Mouse (Mus musculus) CD4-positive, CD25-positive, alpha-beta regulatory T cell, adult 2 months (primary cell): ENCODE measurements at regions not wholly inside any gene's neighbourhood (a gene's known extent, or its start where the extent isn't known, plus 50 kb on each side); places are given as distances from the start of the nearest gene placed in this dataset.
"Not testable (repeated sequence)": the region's sequence is repeated elsewhere in the genome, so short reads cannot be mapped to it uniquely, and the experiment has no call there.

Experiments
- DNase-seq: peaks from one replicate; pipeline ENCODE4 v3.0.0-alpha.2; 2012; ENCODE audit warnings: low read depth, low spot score

DNA sequence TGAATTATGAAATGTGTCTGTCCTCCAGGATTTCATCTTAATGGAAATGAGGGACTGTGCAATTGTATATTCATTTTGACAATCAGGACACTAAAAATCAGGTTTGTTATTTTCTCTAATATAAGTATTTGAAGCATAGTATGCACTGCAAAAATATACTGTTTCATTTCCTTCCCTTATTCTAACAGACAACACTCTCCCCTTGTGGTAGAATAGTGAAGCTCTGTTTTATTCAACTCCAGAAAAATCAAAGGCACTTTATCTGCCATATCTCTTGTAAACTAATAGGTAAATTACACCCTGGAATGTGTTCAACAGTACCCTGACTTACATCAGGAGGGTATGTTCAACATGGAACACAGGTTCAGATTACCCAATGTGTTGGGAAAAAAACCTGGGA is 137.7 kb upstream of the Zfp960 start:
- no peak for DNase-seq

DNA sequence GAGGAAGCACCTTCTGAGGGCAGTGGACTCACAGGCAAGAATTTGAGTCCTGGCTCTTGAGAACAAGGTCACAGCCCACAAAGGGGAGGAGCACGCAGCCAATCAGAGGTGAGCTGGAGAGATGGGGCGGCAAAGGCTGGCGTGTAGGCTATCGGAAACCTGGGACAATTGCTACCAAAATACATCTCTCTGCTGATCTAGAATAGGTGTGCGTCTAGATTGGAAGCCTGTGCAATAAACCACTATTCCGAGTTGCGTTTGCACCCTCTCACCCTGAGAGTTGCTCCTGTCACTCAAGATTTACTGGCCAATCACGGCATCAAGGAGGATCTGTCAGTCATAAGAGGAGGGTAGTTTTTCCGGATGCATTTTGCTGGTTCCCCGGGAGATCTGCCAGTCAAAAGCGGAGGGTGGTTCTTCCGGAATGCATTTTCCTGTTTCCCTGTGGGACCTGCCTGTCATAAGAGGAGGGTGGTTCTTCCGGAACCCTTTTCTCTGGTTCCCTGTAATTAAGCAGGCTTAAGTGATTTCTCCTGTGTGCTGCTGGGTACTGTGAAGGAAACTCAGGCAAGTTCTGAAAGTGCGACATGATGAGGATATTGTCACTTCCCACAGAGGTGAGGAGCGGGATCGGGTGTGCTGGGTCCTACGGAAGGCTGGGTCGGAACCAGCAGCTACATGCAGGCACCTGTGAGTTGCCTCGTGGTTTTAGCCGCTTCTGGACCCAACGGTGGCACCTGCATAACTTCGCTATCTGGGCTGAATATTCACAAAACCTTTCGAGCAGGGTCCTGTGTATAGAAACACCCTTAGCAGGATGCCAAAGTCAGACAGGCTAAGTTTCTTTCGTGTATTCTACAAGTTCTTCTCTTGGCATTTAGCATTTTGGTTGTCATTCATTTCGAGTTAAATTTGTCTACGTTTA is 112.6 kb upstream of the Zfp960 start:
- DNase-seq, result peak; percentile 92

DNA sequence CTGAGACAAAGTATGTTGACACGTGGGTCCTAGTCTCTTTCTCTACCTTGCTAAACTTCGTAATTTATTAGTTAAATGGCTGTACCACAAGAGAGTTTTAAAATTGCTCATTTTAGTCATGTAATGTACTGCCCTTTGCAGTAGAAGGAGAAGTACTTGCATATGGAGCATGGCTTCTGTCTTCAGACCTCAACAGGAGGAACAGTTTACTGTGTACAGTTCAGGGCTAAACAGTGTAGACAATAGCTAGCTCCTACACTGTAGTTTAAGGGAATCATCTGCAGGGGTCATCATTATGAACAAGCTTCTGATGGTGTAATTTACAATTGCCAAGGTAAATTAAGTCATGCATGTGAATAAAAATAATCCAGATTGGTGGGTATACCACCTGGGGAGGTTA is 111.8 kb upstream of the Zfp960 start:
- not testable (repeated sequence) for DNase-seq

DNA sequence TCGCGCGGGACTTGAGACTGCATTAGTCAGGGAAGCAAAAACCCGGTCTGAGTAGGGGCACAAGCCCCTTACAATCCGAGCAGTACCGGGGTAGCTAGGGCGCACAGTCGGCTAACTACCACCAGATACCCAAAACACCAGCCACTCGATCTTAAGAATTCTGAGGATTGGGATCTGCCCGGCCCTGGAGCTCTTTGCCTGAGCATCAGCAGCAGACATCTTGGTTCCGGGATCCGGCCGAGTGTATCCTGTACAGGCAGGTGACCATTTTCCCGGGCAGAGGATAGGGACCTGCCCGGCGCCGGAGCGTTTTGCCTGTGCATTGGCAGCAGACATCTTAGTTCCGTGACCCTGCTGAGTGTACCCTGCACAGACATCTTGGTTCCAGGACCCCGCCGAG is 66.7 kb upstream of the Zfp960 start:
- not testable (repeated sequence) for DNase-seq

DNA sequence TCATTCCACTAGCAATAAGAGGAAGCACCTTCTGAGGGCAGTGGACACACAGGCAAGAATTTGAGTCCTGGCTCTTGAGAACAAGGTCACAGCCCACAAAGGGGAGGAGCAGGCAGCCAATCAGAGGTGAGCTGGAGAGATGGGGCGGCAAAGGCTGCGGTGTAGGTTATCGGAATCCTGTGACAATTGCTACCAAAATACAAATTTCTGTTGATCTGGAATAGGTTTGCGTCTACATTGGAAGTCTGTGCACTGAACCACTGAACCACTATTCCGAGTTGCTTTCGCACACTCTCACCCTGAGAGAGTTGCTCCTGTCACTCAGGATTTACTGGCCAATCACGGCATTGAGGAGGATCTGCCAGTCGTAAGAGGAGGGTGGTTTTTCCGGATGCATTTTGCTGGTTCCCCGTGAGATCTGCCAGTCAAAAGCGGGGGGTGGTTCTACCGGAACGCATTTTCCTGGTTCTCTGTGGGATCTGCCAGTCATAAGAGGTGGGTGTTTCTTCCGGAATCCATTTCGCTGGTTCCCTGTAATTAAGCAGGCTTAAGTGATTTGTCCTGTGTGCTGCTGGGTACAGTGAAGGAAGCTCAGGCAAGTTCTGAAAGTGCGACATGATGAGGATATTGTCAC is 59.2 kb upstream of the Zfp960 start:
- DNase-seq, result peak; percentile 90

DNA sequence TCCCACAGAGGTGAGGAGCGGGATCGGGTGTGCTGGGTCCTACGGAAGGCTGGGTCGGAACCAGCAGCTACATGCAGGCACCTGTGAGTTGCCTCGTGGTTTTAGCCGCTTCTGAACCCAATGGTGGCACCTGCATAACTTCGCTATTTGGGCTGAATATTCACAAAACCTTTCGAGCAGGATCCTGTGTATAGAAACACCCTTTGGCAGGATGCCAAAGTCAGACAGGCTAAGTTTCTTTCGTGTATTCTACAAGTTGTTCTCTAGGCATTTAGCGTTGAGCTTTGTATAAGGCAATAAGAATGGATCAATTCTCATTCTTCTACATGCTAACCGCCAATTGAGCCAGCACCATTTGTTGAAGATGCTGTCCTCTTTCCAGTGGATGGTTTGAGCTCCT is 58.6 kb upstream of the Zfp960 start:
- DNase-seq, result peak; percentile 67
